Mouse (Mus musculus): ENCODE results near the gene Tstd2. TPM values are rescaled to one million over a fixed set of nuclear protein-coding genes. Genes with fewer than 3 reads are reported as not detected.
A peak's percentile ranks its signal among the peaks of the same experiment; 100 is the strongest.

The Tstd2 gene
- 57.2 and 64.0 TPM in 2 replicates for polyA plus RNA-seq (2016; fragmentation: Nextera tagmentation; extraction: Ambion mirVana)

DNA sequence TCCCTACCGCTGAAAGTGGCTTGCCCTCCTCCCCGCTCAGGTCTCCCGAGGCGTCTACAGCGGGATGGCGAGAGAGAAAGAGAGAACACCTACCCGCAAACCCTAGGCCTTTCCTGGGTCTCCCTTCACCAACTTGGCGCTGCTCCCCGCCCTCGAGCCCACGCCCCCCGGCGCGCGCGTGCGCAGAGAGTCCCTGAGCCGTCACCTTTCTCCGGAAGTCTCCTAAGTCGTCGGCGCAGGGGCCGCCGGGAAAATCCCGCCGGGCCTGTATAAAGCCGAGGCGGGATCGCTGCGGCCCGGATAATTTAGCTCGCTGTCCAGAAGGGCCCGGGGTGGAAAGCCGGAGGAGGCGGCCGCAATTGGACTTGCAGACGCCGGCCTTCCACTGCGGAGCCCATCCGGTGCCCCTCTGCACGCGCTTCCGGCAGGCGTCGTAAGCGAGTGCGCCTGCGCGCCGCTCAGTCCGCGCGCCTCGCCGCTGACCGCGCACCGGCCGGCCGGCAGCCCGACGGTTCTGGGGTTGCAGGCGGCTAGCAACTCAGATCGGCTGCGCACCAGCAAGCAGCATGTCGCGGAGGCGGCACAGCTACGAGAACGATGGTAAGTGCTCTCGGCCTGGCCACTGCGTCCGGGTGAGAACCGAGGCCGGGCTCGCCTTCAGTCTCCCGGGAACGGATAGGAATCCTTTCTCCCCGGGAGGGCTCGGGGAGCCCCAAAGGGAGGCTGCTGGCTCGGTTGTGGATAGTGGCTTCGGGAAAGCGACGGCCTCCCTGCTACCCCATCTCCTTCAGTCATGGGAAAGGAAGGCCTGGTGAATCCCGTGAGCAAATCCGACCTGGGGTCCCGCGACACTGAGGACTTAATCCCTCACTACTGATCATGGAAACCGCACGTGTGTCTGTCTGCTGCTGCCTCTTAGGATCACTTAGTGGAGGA, at the start of gene Tstd2, which contains the start of gene Ncbp1:
Gene Tstd2 (minus strand): TSS at position 408 of the 936 bp plus-strand sequence.
Gene Ncbp1 (plus strand): TSS at position 327 of the 936 bp plus-strand sequence.
- Histone ChIP-seq H3K4me1 (replicated peaks) (peaks cover 33% of the 10 kb centered on the region), H3K27me3 (ENCODE audit: insufficient read depth, poor library complexity, severe bottlenecking) (no peaks in the 10 kb centered on the region), H3K9me3 (no peaks in the 10 kb centered on the region), H3K27ac (peak within 1 kb of the TSS; percentile 97), H3K4me3 (peak within 1 kb of the TSS; percentile 94), H3K36me3 (peaks cover 31% of the 10 kb centered on the region)
- under 1% methylated on average over 90 of the region's 90 CpGs for WGBS
- peak; percentile 93 for DNase-seq (ENCODE audit: low spot score)

DNA sequence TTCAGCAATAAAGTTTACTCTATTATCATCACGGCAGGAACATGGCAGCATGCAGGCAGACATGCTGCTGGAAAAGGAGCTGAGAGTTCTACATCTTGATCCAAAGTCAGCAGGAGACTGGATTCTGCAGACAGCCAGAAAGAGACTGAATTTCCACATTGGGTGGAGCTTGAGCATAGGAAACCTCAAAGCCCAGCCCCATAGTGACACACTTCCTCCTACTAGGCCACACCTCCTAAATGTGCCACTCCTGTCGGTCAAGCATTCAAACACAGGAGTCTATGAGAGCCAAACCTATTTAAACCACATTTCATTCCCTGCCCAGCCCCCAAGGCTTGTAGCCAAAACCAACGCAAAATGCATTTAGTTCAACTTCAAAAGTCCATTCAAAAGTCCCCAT, 48.0 kb upstream of the Tstd2 start:
- Histone ChIP-seq H3K9me3 (no peaks in the 10 kb centered on the region), H3K27ac (no peak overlapping the region), H3K36me3 (peaks cover 93% of the 10 kb centered on the region), H3K4me1 (replicated peaks) (no peaks in the 10 kb centered on the region), H3K27me3 (ENCODE audit: insufficient read depth, poor library complexity, severe bottlenecking) (no peaks in the 10 kb centered on the region), H3K4me3 (no peak overlapping the region)
- WGBS, result 88% methylated on average over 3 of the region's 3 CpGs
- DNase-seq (ENCODE audit: low spot score), result no peak

DNA sequence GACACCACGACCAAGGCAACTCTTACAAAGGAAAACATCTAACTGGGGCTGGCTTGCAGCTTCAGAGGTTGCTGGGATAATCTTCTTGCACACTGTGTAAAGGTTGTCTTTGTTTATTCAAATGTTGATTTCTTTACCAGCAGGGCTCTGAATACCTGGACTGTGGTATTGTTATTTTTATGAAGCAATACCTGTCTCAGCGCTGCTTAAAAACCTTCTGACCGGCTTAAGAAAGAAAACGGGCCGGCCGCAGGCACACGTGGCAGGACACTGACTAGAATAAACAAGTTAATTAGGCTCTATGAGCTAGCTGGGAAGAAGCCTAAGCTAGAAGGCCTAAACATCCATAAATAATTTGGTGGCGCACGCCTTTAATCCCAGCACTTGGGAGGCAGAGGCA, 47.4 kb upstream of the Tstd2 start:
- WGBS, result 86% methylated on average over 9 of the region's 9 CpGs
- no peak overlapping the region for H3K27ac ChIP-seq
- no peak overlapping the region for H3K4me3 ChIP-seq
- no peaks in the 10 kb centered on the region for H3K9me3 ChIP-seq
- no peaks in the 10 kb centered on the region for H3K27me3 ChIP-seq (ENCODE audit: insufficient read depth, poor library complexity, severe bottlenecking)
- H3K4me1 ChIP-seq (replicated peaks), result no peaks in the 10 kb centered on the region
- peaks cover 93% of the 10 kb centered on the region for H3K36me3 ChIP-seq
- DNase-seq (ENCODE audit: low spot score), result no peak

DNA sequence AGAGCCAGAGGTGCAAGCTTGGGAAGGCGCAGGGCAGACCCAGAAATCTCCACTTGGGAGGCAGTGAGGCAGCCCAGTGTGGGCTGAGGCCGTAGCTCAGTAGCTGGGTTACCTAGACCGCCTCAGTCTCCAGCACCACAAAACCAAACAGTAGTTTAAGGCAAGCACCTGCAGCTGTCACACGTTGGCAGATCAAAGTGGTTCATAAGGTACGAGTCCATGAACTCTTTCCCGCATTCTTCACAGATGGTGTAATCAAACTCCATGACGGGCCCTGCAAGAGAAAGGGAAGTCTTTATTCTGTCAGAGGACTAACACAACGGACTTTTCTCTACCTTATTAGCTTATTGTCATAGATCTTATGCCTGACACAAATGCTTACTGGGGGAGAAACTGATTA, 46.9 kb upstream of the Tstd2 start:
- no peak for DNase-seq (ENCODE audit: low spot score)
- WGBS, result 88% methylated on average over 8 of the region's 8 CpGs
- peaks cover 93% of the 10 kb centered on the region for H3K36me3 ChIP-seq

DNA sequence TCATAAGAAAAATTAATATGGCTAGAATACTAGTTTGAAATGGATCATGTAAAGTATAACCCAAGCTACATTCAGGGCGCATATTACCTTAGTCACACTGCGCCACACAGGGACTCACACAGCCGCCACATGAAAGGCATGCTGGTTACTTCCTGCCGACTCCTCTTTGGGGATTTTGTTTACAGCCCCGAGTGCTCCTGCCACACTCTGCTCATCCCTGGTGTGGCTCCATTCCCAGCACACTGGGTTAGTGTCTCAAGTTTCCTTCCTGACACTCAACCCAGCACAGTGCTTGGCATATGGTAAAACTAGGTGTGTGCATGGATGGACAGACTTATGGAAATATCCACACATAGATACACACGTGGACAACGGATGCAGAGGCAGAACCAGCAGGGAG, 43.7 kb upstream of the Tstd2 start:
- Histone ChIP-seq H3K27me3 (ENCODE audit: insufficient read depth, poor library complexity, severe bottlenecking) (no peaks in the 10 kb centered on the region), H3K4me1 (replicated peaks) (no peaks in the 10 kb centered on the region), H3K9me3 (no peaks in the 10 kb centered on the region), H3K4me3 (no peak overlapping the region), H3K36me3 (peaks cover 94% of the 10 kb centered on the region), H3K27ac (no peak overlapping the region)
- 88% methylated on average over 7 of the region's 7 CpGs for WGBS
- DNase-seq (ENCODE audit: low spot score), result no peak

More for the DNA sequence above, 46.9 kb upstream of the Tstd2 start:
- Histone ChIP-seq H3K27ac (no peak overlapping the region), H3K4me1 (replicated peaks) (no peaks in the 10 kb centered on the region), H3K9me3 (no peaks in the 10 kb centered on the region), H3K27me3 (ENCODE audit: insufficient read depth, poor library complexity, severe bottlenecking) (no peaks in the 10 kb centered on the region), H3K4me3 (no peak overlapping the region)

DNA sequence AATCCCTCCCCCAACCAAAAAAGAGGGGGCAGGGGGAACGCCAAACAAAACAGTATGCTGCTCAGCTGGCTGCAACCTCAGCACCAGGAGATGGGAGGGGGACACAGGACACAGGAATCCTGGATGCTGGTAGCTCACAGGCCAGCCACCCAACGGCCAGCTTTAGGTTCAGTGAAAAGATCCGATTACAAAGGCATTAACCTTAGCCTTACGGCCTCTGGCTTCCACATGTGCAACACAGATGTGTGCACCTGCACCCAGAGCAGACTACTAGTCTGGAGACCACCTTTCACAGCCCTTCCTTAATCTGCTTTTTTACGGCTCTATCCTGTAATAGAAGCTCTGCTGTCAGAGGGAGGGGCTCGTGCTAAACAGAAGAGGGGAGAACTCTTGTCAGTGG, 42.7 kb upstream of the Tstd2 start:
- Histone ChIP-seq H3K27ac (no peak overlapping the region), H3K4me1 (replicated peaks) (no peaks in the 10 kb centered on the region), H3K9me3 (no peaks in the 10 kb centered on the region), H3K36me3 (peaks cover 99% of the 10 kb centered on the region), H3K27me3 (ENCODE audit: insufficient read depth, poor library complexity, severe bottlenecking) (no peaks in the 10 kb centered on the region), H3K4me3 (no peak overlapping the region)
- WGBS, result 70% methylated on average over 6 of the region's 6 CpGs
- DNase-seq (ENCODE audit: low spot score), result peak; percentile 22

DNA sequence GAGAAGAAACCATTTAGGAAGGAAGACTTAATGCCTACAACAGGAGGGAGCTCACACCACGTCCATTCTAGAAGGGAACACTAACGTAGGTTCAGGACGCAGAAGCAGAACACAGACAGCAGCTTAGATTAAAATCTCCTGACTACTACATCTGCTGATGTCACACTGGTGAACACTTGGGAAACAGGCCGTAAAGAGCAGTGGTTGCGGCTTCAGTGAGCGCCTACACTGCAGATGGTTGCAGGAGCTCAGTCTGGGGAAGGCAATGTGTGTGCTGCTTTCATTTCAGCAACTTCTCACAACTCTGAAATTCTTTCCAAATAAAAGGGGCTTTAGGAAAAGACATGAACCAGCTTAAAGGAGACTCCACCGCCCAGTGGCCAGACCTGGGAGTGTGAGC, 39.0 kb upstream of the Tstd2 start:
- Histone ChIP-seq H3K36me3 (peaks cover 100% of the 10 kb centered on the region), H3K4me1 (replicated peaks) (no peaks in the 10 kb centered on the region), H3K9me3 (no peaks in the 10 kb centered on the region), H3K4me3 (no peak overlapping the region), H3K27me3 (ENCODE audit: insufficient read depth, poor library complexity, severe bottlenecking) (no peaks in the 10 kb centered on the region), H3K27ac (no peak overlapping the region)
- no peak for DNase-seq (ENCODE audit: low spot score)
- WGBS, result 85% methylated on average over 7 of the region's 7 CpGs

DNA sequence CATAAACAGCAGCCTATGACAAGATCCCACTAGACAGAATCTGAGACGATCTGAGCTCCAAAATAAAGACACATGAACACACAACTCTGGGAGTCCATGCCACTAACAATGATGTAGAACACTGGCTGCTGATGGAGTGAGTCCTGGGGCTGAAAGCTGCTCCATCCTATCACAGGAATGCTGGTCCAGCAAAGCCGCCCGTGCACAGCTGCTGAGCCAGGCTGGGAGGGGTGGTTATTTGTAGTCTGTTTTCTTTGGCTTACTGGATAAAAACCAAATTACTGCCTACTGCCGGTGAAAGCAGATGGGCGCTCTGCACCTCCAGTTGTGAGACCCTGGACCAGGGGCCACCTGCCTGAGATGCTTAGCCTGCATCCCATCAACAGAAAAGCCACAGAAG, 38.5 kb upstream of the Tstd2 start:
- peaks cover 100% of the 10 kb centered on the region for H3K36me3 ChIP-seq
- H3K27me3 ChIP-seq (ENCODE audit: insufficient read depth, poor library complexity, severe bottlenecking), result no peaks in the 10 kb centered on the region
- 90% methylated on average over 5 of the region's 5 CpGs for WGBS
- no peak overlapping the region for H3K27ac ChIP-seq
- H3K4me1 ChIP-seq (replicated peaks), result no peaks in the 10 kb centered on the region
- DNase-seq (ENCODE audit: low spot score), result no peak
- no peak overlapping the region for H3K4me3 ChIP-seq
- no peaks in the 10 kb centered on the region for H3K9me3 ChIP-seq

DNA sequence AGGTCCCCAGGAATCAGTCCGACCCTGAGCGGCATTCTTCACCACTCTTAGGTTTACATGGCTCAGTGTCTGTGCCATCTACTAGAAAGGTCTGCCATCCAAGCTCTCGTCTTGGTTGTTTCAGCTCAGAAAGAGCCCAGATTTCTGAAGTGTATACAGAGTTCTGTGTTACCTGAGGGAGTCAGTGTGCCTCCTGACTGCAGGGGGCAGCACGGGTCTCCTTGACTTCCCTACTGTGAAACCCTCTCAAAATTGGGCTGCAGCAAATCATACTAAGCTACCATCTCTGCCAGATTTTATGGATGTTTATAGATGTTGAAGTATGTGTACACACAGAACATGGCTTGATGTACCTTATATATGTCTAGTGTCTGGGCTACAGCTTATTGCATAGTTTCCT, 37.8 kb upstream of the Tstd2 start:
- no peaks in the 10 kb centered on the region for H3K27me3 ChIP-seq (ENCODE audit: insufficient read depth, poor library complexity, severe bottlenecking)
- no peaks in the 10 kb centered on the region for H3K9me3 ChIP-seq
- H3K4me1 ChIP-seq (replicated peaks), result no peaks in the 10 kb centered on the region
- DNase-seq (ENCODE audit: low spot score), result no peak
- peaks cover 100% of the 10 kb centered on the region for H3K36me3 ChIP-seq
- WGBS, result 73% methylated on average over 4 of the region's 4 CpGs
- H3K4me3 ChIP-seq, result no peak overlapping the region
- no peak overlapping the region for H3K27ac ChIP-seq

DNA sequence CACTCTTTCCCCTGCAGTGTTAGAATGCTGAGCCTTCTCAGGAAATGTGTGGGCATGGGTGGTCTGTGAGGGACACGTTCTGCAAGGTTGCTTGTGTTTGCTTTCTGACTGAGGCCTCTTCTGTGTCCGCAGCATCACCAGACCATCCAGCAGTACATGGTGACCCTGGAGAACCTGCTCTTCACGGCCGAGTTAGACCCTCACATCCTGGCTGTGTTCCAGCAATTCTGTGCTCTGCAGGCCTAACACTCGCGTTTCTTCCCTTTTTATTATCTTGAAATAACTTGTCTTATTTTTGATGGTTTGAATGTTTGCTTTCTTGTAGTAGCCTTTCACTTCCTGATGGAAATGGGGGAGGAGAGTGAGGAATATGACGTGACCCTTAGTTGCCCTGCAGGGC, 33.3 kb upstream of the Tstd2 start:
- no peaks in the 10 kb centered on the region for H3K27me3 ChIP-seq (ENCODE audit: insufficient read depth, poor library complexity, severe bottlenecking)
- DNase-seq (ENCODE audit: low spot score), result no peak
- no peaks in the 10 kb centered on the region for H3K9me3 ChIP-seq
- H3K36me3 ChIP-seq, result peaks cover 100% of the 10 kb centered on the region
- 88% methylated on average over 7 of the region's 7 CpGs for WGBS
- no peak overlapping the region for H3K4me3 ChIP-seq
- no peak overlapping the region for H3K27ac ChIP-seq
- no peaks in the 10 kb centered on the region for H3K4me1 ChIP-seq (replicated peaks)

DNA sequence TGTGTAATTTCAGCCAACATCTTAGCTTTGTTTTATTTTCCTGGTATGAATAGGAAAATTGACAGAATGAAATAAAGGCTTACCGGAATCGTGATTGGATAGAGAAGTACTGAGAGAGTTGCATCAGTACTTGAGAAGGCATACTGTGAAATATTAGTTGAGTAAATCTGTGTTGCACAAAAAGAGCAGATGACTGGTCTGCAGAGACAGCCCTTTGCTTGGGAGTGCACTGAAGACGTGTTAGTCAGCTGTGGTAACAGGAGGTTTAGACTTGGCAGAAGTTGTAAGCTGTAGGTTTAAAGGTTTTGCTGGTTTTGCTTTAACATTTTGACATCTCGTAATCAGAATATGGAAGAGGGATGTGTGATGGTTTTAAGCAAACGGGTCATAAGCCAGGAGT, 27.3 kb upstream of the Tstd2 start:
- DNase-seq (ENCODE audit: low spot score), result no peak
- Histone ChIP-seq H3K4me1 (replicated peaks) (no peaks in the 10 kb centered on the region), H3K4me3 (no peak overlapping the region), H3K27ac (no peak overlapping the region), H3K27me3 (ENCODE audit: insufficient read depth, poor library complexity, severe bottlenecking) (no peaks in the 10 kb centered on the region), H3K9me3 (no peaks in the 10 kb centered on the region), H3K36me3 (peaks cover 100% of the 10 kb centered on the region)
- WGBS, result 95% methylated on average over 5 of the region's 5 CpGs

DNA sequence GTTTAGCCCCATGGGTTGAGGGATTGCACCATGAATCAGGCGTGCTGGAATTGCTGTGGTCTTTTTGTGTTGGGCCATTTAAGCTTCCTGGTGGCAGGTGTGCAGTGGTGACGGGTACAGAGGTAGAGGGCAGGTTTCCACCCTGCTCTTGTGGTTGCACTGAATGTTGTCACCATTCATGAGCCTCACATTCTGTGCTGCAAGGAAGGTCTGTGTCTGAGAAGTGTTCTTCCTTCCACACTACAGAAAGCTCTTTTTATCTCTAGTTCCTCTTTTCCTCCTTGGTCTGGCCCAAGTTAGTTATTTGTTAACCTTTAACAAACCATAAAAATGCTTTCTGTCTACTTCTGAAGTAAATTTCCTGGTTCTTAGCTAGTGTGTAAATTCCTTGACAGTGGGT, 25.5 kb upstream of the Tstd2 start:
- H3K4me3 ChIP-seq, result no peak overlapping the region
- no peak for DNase-seq (ENCODE audit: low spot score)
- H3K4me1 ChIP-seq (replicated peaks), result no peaks in the 10 kb centered on the region
- H3K9me3 ChIP-seq, result no peaks in the 10 kb centered on the region
- H3K36me3 ChIP-seq, result peaks cover 100% of the 10 kb centered on the region
- no peaks in the 10 kb centered on the region for H3K27me3 ChIP-seq (ENCODE audit: insufficient read depth, poor library complexity, severe bottlenecking)
- WGBS, result 91% methylated on average over 2 of the region's 2 CpGs
- H3K27ac ChIP-seq, result no peak overlapping the region

DNA sequence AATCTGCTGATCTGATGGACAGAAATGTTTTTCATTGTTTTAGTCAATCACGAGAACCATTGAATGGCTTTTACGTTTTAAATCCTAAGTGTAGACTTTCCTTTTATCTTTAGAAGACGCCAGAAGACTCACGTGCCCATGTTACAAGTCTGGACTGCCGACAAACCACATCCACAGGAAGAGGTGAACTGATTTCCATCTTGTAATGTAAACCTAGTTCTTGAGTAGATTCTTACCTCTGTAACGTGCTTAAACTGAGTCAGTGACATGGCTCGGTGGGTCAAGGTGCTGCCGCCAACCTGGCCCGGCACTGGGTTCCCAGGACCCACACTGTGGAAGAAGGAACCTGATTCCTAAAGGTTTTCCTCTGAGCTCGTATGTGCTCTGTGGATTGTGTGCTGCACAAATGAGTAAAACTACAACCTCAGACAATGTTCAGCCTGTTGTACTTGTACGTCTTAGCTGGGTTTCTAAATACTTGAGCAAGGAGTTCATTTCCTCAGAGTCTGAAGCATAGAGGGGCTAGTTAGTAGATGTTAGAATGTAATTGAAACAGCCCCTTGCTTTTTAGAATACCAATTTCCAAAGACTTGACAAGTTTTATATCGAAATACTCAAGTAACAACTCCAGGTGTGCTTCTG, 13.5 kb upstream of the Tstd2 start:
- 92% methylated on average over 12 of the region's 12 CpGs for WGBS
- H3K9me3 ChIP-seq, result no peaks in the 10 kb centered on the region
- no peak overlapping the region for H3K27ac ChIP-seq
- H3K4me1 ChIP-seq (replicated peaks), result no peaks in the 10 kb centered on the region
- H3K4me3 ChIP-seq, result no peak overlapping the region
- peaks cover 98% of the 10 kb centered on the region for H3K36me3 ChIP-seq
- H3K27me3 ChIP-seq (ENCODE audit: insufficient read depth, poor library complexity, severe bottlenecking), result no peaks in the 10 kb centered on the region
- no peak for DNase-seq (ENCODE audit: low spot score)

Data from hindbrain, embryonic 10.5 days (tissue).